Mouse (Mus musculus) heart, adult 10 weeks (tissue): ENCODE results near the gene Calml3. TPM values are rescaled to one million over a fixed set of nuclear protein-coding genes. Genes with fewer than 3 reads are reported as not detected.

Source experiments
- polyA plus RNA-seq: library from polyadenylated mRNA; stranded (reverse); fragments of 350-450 nt; fragmentation: Illumina TruSeq; extraction: RNeasy Lipid Tissue Mini Kit (QIAGEN cat#74804); gene quantifications from one replicate; pipeline ENCODE4 v1.2.3, GENCODE M21; 2014; ENCODE audit warnings: low read depth, low replicate concordance

Calml3 gene
- polyA plus RNA-seq: not detected

GRCm38 (mm10) chr13:3804186-3804585 lies at the start of gene Calml3:
Gene Calml3, minus strand, starts transcription at chr13:3804316.

GRCm38 (mm10) chr13:3837312-3837807 lies 33.2 kb upstream of the Calml3 start, which contains the start of gene Calm4:
Gene Calm4, plus strand, starts transcription at chr13:3837757.

Other genes with a start within 250 kb of the Calml3 start
- 12.8 TPM for gene Fam208b, start 193.2 kb downstream of the Calml3 start, polyA plus RNA-seq
- 10.2 TPM for gene Asb13, start 170.3 kb downstream of the Calml3 start, polyA plus RNA-seq
- not detected for gene Calm4, start 33.4 kb upstream of the Calml3 start, polyA plus RNA-seq
- gene Calm5, start 49.9 kb upstream of the Calml3 start, polyA plus RNA-seq: not detected
- gene Net1, start 113.9 kb upstream of the Calml3 start, polyA plus RNA-seq: 10.7 TPM
- not detected for gene Tubal3, start 114.0 kb upstream of the Calml3 start, polyA plus RNA-seq
- not detected for gene Ucn3, start 141.0 kb upstream of the Calml3 start, polyA plus RNA-seq
- gene Akr1c14, start 244.7 kb upstream of the Calml3 start, polyA plus RNA-seq: 8.9 TPM